Mouse (Mus musculus): ENCODE data around the gene Rac3. TPM values are rescaled to one million over a fixed set of nuclear protein-coding genes. Genes with fewer than 3 reads are reported as not detected.

Gene Rac3
- polyA plus RNA-seq, 1 experiment: 2.4 TPM

DNA sequence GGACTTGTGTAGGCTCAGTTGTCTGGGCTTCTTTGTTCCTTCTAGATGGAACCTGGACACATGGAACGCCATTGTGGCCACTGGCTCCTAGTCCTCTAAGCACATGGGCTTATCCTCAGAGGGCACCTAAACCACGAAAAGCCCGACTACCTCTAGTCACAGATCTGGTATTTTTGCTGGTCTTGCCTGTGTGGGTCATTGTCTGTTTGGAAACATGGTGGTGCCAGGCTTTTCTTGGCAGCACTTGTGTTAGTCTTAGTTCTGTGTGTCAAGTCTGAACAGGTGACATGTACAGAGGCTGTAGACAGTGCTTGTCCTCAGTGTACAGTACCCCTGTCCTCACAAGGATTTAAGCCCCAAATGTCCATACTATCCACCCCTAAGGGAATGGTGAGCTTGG, 37.7 kb upstream of the Rac3 start:
- WGBS: 76% methylated on average over 3 of the region's 3 CpGs
- H3K4me3 ChIP-seq (replicated peaks; ENCODE audit: control insufficient read depth, low read depth, low read length): no peak overlapping the region
- TF ChIP-seq POLR2A (IDR thresholded peaks at IDR 0.05; ENCODE audit: borderline replicate concordance, control insufficient read depth, low read depth, low read length): no peak
- TF ChIP-seq CTCF (IDR thresholded peaks at IDR 0.05; ENCODE audit: control insufficient read depth, insufficient read depth, low read length): no peak
- H3K27ac ChIP-seq (ENCODE audit: control insufficient read depth, insufficient read depth, low read depth, low read length, poor library complexity): no peak overlapping the region
- H3K4me1 ChIP-seq (ENCODE audit: control insufficient read depth, insufficient read depth, low read length): no peaks in the 10 kb centered on the region

- WGBS: 87% methylated on average over 2 of the region's 2 CpGs
- Histone ChIP-seq H3K4me1 (ENCODE audit: control insufficient read depth, insufficient read depth, low read length) (no peaks in the 10 kb centered on the region), H3K27ac (ENCODE audit: control insufficient read depth, insufficient read depth, low read depth, low read length, poor library complexity) (no peak overlapping the region), H3K4me3 (replicated peaks; ENCODE audit: control insufficient read depth, low read depth, low read length) (no peak overlapping the region)
- TF ChIP-seq CTCF (IDR thresholded peaks at IDR 0.05; ENCODE audit: control insufficient read depth, insufficient read depth, low read length): no peak
- no peak for TF ChIP-seq POLR2A (IDR thresholded peaks at IDR 0.05; ENCODE audit: borderline replicate concordance, control insufficient read depth, low read depth, low read length)
Observed at GRCm38 (mm10) chr11:120684086-120684485, 37.2 kb upstream of the Rac3 start.

DNA sequence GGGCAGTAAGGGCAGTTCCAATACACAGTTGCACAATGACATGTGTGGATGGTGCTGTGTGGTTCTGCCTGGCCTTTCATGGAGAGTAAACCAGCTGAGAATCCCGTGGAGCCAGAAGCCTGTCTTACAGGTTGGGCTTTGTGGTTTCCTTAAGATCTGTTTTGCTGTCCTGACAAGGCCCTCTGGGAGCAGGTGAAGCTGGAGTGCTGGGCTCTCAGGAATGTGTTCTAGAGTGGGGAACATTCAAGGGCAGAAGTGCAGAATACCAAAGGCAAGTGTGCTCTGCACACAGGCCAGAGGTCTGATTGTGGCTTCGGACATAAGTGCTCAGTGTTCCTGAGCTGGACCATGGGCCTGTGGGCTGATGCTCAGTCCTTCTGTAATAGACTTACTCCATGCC, 36.6 kb upstream of the Rac3 start:
- Histone ChIP-seq H3K4me3 (replicated peaks; ENCODE audit: control insufficient read depth, low read depth, low read length) (no peak overlapping the region), H3K27ac (ENCODE audit: control insufficient read depth, insufficient read depth, low read depth, low read length, poor library complexity) (no peak overlapping the region), H3K4me1 (ENCODE audit: control insufficient read depth, insufficient read depth, low read length) (no peaks in the 10 kb centered on the region)
- WGBS: 82% methylated on average over 2 of the region's 2 CpGs
- no peak for TF ChIP-seq POLR2A (IDR thresholded peaks at IDR 0.05; ENCODE audit: borderline replicate concordance, control insufficient read depth, low read depth, low read length)
- TF ChIP-seq CTCF (IDR thresholded peaks at IDR 0.05; ENCODE audit: control insufficient read depth, insufficient read depth, low read length): no peak

DNA sequence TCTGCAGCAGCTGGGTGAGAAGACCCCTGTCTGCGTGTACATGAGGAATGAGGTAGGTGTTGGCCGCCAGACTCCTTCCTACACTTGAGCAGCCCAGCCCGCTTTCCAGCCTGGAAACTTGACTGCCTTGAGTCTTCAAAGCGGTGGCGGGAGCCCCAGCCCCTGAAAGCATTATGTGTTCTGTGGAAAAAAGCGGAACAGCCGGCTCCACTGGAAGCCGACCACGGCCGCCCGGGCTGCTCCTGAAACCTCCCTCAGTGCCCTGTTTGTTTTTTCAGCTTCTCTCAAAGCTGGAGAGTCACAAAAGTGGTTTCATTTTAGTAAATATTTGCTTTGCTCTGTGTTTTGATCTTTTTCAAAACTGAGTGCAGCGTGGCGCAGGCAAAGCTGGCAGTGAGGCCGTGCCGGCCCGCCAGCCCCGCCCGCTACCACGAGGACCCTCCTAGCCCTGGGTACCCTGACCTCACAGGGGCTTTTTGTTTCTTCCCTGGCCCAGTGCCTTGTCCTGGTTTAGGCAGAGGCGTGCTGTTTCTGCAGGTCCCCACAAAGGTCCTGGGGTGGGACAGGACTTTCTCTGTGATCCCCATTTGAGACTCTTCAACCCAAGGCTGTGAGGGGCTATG, 34.5 kb upstream of the Rac3 start:
- no peak for TF ChIP-seq CTCF (IDR thresholded peaks at IDR 0.05; ENCODE audit: control insufficient read depth, insufficient read depth, low read length)
- H3K27ac ChIP-seq (ENCODE audit: control insufficient read depth, insufficient read depth, low read depth, low read length, poor library complexity): no peak overlapping the region
- 94% methylated on average over 20 of the region's 20 CpGs for WGBS
- no peak overlapping the region for H3K4me3 ChIP-seq (replicated peaks; ENCODE audit: control insufficient read depth, low read depth, low read length)
- H3K4me1 ChIP-seq (ENCODE audit: control insufficient read depth, insufficient read depth, low read length): no peaks in the 10 kb centered on the region

DNA sequence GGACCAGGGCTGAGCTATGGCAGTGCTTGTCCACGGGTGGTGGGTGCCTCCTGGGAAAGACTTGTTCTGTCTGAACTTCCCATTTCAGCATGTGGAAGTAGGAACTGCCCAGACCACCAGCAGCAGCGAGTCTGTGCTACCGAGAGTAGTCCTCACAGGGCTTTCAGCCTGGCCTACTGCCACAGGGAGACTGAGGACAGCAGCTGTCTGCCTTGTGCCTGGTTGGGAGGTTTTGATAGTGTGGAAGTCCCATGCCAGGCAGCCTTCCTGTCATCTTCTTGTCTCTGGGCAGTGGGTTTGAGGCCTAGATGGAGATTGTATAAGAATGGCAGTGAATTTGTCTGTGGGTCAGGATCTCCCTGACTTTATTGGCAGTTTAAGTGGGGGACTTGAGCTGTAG, 31.9 kb upstream of the Rac3 start:
- no peak overlapping the region for H3K27ac ChIP-seq (ENCODE audit: control insufficient read depth, insufficient read depth, low read depth, low read length, poor library complexity)
- 50% methylated on average over 3 of the region's 3 CpGs for WGBS
- H3K4me3 ChIP-seq (replicated peaks; ENCODE audit: control insufficient read depth, low read depth, low read length): no peak overlapping the region
- no peak for TF ChIP-seq CTCF (IDR thresholded peaks at IDR 0.05; ENCODE audit: control insufficient read depth, insufficient read depth, low read length)
- no peaks in the 10 kb centered on the region for H3K4me1 ChIP-seq (ENCODE audit: control insufficient read depth, insufficient read depth, low read length)

GRCm38 (mm10) chr11:120692471-120693011, 28.7 kb upstream of the Rac3 start:
- TF ChIP-seq POLR2A (IDR thresholded peaks at IDR 0.05; ENCODE audit: borderline replicate concordance, control insufficient read depth, low read depth, low read length): no peak
- TF ChIP-seq CTCF (IDR thresholded peaks at IDR 0.05; ENCODE audit: control insufficient read depth, insufficient read depth, low read length): no peak

DNA sequence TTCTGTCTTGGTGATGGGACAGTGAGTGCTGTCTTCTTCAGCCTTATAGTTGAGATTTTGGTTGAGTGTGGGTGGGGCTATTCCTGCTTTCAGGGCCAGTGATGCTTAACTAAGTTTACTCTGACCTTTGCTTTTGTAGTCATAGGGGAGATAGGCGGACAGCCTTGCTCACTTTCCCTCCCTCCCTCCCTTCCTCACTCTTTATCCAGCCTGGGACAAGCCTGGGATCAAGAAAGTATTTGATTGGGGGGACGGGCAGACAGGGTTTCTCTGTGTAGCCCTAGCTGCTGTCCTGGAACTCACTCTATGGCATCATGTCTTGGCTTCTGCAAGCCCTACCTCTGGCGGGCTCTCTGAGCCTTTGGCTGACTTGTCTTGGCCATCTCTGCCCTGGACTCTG, 27.8 kb upstream of the Rac3 start:
- no peak for TF ChIP-seq POLR2A (IDR thresholded peaks at IDR 0.05; ENCODE audit: borderline replicate concordance, control insufficient read depth, low read depth, low read length)
- TF ChIP-seq CTCF (IDR thresholded peaks at IDR 0.05; ENCODE audit: control insufficient read depth, insufficient read depth, low read length): no peak
- WGBS: 75% methylated on average over 3 of the region's 3 CpGs

More at GRCm38 (mm10) chr11:120692471-120693011, 28.7 kb upstream of the Rac3 start:
- no peaks in the 10 kb centered on the region for H3K4me1 ChIP-seq (ENCODE audit: control insufficient read depth, insufficient read depth, low read length)
- no peak overlapping the region for H3K4me3 ChIP-seq (replicated peaks; ENCODE audit: control insufficient read depth, low read depth, low read length)
- no peak overlapping the region for H3K27ac ChIP-seq (ENCODE audit: control insufficient read depth, insufficient read depth, low read depth, low read length, poor library complexity)
- 88% methylated on average over 4 of the region's 4 CpGs for WGBS

DNA sequence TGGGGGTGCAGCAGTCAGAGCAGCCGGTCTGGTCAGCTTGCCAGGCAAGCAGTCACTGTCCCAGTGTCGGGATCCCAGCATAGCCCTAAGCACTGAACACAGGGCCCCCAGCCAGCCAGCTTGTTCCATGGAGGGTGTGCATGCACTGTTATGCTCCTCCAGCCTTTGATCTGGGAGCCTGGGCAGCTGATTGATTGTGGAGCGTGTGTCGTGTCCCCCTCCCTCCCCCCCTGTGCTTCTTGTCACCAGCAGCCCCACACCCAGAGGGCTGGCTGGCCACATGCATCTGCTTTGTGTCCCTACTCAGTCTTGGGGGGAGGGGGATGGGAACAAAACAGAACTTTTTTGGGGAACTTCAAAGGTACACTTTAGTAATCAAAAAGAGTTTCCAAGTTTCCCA, 26.1 kb upstream of the Rac3 start:
- no peak overlapping the region for H3K27ac ChIP-seq (ENCODE audit: control insufficient read depth, insufficient read depth, low read depth, low read length, poor library complexity)
- H3K4me1 ChIP-seq (ENCODE audit: control insufficient read depth, insufficient read depth, low read length): no peaks in the 10 kb centered on the region
- no peak for TF ChIP-seq POLR2A (IDR thresholded peaks at IDR 0.05; ENCODE audit: borderline replicate concordance, control insufficient read depth, low read depth, low read length)
- no peak for TF ChIP-seq CTCF (IDR thresholded peaks at IDR 0.05; ENCODE audit: control insufficient read depth, insufficient read depth, low read length)
- H3K4me3 ChIP-seq (replicated peaks; ENCODE audit: control insufficient read depth, low read depth, low read length): no peak overlapping the region
- WGBS: 85% methylated on average over 4 of the region's 4 CpGs

More for the DNA sequence above, 27.8 kb upstream of the Rac3 start:
- Histone ChIP-seq H3K4me3 (replicated peaks; ENCODE audit: control insufficient read depth, low read depth, low read length) (no peak overlapping the region), H3K4me1 (ENCODE audit: control insufficient read depth, insufficient read depth, low read length) (no peaks in the 10 kb centered on the region), H3K27ac (ENCODE audit: control insufficient read depth, insufficient read depth, low read depth, low read length, poor library complexity) (no peak overlapping the region)

- no peaks in the 10 kb centered on the region for H3K4me1 ChIP-seq (ENCODE audit: control insufficient read depth, insufficient read depth, low read length)
- 90% methylated on average over 12 of the region's 12 CpGs for WGBS
- no peak overlapping the region for H3K27ac ChIP-seq (ENCODE audit: control insufficient read depth, insufficient read depth, low read depth, low read length, poor library complexity)
- no peak overlapping the region for H3K4me3 ChIP-seq (replicated peaks; ENCODE audit: control insufficient read depth, low read depth, low read length)
- TF ChIP-seq POLR2A (IDR thresholded peaks at IDR 0.05; ENCODE audit: borderline replicate concordance, control insufficient read depth, low read depth, low read length) (no peak), CTCF (IDR thresholded peaks at IDR 0.05; ENCODE audit: control insufficient read depth, insufficient read depth, low read length) (no peak)
Observed at GRCm38 (mm10) chr11:120695641-120696040, 25.6 kb upstream of the Rac3 start.

Measured in bone marrow, adult 2 months (tissue).